Mouse (Mus musculus): Measurements from ENCODE around the gene Atg101.

Atg101 gene

DNA sequence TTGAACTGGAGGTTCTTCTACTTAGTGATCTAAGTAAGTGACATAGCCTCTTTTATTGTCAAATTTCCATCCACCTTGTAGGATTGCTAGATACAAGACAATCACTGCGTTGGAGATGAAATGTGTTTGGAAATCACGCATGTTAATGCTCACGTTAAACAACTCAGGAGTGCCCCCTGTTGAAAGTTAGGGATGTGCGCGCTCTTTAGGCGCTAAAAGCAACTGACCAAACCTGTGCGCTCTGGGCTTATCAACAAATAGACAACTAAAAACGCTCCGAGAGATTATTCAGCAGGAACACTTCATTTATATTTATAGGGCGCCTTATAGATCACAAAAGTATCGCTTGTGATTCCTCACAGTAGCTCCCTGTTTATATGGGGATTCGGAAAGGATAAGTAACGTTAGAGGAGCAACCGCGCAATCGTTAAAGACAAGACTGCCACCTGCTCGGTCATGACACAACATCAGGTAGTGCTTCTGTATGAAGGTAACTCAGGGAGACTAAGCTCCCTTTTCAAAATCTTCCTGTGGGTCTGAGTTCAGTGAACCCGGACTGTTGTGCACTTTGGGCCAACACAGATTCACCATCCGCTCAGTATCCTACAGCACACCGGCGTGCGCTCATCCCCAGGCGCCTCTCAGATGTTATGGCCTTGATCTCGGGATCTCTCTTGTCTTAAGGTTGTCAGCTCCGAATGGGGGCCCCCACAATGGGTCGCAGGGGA lies 725 bp upstream of the Atg101 start:
- DNase-seq (ENCODE audit: low read depth, low spot score), result peak; percentile 88

DNA sequence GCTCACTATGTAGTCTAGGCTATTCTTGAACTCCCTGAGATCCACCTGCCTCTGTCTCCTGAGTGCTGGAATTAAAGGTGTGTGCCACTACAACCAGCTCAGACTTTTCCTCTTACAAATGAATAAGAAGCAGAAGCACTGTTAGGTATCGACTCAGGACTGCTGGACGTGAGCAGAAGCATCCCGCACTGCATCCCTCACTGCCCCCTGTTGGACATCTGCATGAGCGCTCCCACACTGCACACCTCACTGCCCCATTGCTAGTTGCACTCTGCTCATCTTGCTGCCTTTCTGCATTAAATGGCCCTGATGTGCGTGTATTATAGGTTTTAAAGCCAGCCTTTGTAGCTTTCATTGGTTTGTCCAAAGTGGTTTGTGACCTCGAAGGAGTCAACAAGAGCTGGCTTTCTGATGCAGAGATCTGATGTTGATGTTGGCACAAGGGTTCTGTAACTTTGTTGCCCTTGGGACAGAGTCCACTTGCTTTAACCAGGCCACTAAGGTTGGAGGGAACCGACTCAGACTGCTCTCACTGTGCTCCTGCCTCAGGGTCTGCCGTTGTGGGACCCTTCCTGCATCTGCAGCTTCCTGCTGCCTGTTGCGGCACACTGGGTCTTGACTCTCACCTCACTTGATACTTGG lies 2.2 kb downstream of the Atg101 start:
- peak; percentile 62 for DNase-seq (ENCODE audit: low read depth, low spot score)

DNA sequence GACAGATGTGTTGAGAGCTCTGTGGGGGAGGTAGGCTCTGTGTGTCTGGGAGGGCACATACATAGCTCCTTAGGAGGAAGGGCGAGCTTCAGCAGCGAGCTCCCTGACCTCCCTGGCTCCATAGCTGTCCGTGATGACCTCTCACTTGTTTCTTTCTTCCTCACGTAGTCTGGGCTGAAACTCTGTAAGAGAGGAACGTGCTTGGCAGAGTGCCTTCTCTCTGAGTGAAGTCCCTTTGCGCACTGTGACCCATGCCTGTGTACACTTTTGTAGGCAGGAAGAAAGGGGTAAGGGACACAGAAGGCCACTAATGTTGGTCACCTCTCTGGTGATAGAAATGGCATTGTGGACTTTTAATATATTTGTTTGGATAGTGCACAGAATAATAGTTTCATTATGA lies 3.3 kb downstream of the Atg101 start:
- no peak for DNase-seq (ENCODE audit: low read depth, low spot score)

DNA sequence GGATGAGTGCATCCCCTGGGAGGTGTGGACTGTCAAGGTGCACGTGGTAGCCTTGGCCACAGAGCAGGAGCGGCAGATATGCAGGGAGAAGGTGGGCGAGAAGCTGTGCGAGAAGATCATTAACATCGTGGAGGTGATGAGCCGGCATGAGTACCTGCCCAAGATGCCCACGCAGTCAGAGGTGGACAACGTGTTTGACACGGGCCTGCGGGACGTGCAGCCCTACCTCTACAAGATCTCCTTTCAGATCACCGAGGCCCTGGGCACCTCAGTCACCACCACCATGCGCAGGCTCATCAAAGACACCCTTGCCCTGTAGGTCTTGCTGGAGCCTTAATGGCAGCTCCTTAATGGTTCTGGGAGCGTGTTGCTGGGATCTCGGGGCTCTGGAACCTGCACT lies 6.3 kb downstream of the Atg101 start:
- DNase-seq (ENCODE audit: low read depth, low spot score), result no peak

DNA sequence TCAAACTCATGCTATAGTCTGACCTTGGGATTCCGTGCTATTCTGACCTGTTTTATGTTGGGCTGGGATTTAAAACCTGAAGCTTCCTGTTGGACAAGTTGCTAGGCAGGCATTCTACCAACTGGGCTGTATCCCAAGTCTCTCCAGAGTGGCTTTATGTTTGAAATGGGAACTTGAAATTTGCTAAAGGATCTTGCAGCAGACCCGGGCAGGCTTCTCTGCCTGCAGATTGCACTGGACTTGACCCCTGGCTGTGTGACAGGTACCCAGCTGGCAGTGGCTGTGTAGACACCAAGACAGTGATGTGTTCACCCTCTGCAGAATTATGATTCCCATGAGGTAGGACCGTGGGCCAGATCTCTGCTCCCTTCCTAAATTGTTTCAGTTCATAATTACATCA lies 7.9 kb downstream of the Atg101 start:
- DNase-seq (ENCODE audit: low read depth, low spot score), result no peak

DNA sequence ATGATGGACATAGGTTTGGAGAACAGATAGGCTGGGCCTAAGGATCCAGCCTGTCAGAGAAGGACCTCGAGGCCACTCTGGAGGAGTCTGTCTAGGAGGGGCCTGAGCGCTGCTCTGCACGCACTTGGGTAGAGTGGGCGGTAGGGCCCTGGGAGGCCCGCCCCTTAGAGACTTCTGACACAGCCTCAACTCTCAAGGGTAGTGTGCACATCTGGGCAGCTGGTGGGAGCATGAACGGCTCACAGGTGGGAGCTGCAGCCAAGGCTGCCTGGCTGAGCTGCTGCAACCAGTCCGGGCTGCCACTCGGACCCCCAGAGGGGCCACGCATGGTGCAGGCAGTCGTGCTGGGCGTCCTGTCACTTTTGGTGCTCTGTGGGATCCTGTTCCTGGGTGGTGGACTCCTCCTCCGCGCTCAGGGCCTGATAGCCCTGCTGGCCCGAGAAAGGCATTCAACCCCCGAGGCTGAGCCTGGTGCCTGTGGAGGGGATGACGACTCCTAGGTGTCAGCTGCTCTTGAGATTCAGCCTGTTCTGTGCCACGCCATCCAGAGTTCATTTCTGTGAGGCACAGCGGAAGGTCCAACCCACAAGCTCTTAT lies 9.1 kb downstream of the Atg101 start, which contains the start of gene 6030408B16Rik:
TSS of gene 6030408B16Rik (plus strand) at position 188 of the 597 bp plus-strand sequence.
- no peak for DNase-seq (ENCODE audit: low read depth, low spot score)

DNA sequence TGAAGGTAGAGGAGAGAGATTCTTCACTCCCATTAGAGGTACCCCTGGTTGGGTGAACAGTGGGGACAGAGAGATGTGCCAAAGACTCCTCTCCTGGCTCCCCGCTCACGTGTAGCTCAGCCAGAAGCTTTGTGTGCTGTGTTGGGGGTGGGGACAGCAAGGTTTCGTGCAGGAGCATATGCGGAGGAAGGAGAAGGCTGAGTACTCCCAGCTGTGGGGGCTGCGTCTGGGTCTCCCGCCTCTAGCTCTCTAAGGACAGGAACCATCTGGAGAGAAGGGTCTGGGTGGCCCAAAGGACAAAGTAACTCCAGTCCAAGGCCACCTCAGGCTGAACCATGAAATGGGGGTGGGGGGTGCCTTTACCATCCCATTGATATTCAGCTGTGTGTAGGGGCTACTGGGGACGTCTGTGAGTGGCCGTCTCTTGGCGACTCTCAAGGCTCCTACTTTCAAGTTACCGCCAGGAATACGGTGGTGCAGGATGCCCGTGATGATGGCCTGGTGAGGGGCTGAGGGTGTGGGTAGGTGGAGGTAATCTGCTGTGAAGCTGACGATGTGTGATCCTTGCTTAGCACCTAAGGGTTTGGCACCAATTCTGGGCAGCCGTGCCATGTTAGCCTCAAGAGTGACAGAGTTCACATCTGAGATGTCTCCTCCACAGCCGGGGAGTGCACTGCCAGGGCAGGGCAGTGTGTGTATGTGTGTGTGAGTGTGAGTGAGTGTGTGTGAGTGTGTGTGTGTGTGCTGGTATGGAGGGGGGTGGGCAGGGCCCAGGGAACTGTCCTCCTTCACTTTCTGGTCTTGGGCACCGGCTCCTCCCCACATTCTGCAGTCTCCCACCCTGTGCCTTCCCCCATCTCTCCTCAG lies 10.2 kb downstream of the Atg101 start:
- no peak for DNase-seq (ENCODE audit: low read depth, low spot score)

DNA sequence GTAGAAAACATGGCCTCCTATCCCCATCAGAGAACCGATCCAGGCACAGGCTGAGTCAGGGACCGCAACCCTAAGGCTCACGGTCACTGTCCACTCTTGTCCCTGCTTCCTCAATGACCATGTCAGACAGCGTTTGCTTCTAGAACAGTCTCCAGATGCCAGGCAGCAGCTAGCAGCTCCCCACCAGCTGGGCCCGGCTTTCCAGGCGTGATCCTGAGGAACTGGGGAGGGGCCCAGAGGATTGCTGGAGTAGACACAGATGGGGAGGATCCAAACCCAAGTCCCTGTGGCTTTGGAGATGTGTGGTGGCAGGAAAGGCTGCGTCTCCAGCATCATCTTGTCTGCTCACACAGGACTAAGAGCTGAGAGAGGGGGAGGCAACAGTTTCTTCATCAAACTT lies 11.0 kb downstream of the Atg101 start:
- no peak for DNase-seq (ENCODE audit: low read depth, low spot score)

DNA sequence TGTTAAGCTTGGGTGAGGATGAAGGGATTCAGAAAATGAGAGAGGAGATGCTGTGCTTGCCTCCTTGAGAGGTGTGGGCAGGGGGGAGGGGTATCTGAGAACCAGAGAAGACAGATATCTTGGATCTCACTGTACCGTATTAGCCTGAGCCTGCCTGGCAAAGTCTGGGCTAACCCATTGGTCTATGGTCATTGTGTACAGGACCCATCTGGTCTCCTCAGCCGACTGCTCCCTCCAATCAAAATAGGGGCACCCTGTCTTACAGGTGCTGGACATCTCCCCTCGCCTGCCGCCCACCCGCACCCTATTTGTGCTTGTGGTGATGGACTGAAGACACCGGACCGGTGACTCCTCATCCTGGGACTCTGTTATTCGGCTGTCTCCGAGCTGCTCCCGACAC lies 11.5 kb downstream of the Atg101 start:
- DNase-seq (ENCODE audit: low read depth, low spot score), result no peak

DNA sequence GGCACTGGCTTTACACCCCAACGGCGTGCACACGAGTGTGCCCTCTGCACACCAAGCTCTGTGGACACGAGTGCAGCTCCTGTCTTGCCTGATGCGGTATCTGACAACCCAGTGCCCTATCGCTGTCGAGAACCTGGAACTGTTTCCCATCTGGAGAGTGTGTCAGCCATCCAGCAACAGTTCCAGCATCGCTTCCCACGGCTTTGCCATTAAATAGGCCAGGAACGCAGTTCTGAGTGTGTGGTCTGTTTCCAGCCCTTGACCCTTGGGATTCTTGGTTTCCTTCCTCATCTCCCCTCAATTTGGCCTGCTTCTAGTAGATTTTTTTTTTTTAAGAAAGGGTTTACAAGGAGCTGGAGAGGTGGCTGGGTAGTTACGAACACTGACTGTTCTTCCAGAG lies 12.0 kb downstream of the Atg101 start:
- no peak for DNase-seq (ENCODE audit: low read depth, low spot score)

DNA sequence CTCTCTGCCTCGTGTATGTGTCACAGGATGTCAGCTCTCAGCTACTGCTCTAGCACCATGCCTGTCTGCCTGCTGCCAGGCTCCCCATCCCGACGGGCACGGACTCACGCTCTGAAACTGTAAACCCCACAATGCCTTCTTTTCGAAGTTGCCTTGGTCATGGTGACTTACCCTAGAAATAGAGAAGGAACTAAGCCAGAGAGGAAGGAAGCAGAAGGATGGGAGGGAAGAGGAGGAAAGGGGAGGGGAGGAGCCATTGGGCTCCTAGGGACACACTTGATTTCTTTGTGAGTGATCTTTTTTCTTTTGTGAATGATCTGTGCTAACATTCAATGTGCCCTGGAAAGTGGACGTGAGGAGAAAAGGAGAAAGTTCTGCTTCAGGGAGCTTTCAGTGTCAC lies 13.9 kb downstream of the Atg101 start:
- DNase-seq (ENCODE audit: low read depth, low spot score), result no peak

DNA sequence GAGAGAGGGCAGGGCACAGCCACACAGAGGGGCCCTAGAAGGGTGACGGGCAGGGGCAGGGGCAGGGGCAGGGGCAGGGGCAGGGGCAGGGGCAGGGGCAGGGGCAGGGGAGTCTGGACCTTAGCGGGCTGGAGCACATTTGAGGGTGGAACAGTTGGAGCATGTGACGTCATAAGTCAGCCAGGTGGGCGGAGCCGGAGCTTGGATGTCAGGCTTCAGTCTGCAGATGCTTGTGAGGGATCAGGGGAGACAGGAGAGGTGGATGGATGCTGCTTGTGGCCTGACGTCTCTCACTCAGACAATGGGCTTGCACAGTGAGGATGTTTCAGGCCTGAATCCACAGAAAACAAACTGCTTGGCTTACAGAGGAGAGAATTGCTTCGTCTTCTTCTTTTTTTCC lies 14.5 kb downstream of the Atg101 start:
- peak; percentile 38 for DNase-seq (ENCODE audit: low read depth, low spot score)

DNA sequence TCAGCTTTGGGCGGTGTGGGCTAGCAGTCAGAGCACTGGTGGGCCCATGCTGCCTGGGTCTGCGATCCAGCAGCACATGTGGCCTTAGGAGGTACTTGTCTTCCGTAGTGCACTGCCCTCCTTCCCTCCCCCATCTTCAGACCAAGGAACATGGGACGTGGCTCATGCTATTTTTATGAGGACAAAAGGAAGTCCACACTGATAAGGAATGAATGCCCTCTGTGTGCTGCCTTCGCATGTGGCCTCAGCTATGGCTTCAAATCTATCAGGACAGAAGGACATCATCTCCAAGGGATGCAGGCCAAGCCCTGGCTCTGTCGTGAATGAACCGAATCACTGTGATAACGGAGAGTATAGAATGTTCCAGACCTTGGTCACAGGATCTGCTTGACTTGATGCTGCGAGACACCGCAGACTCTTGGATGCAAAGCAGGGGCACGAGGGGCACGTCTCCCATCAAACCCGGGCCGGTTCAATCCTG lies 15.4 kb downstream of the Atg101 start:
- no peak for DNase-seq (ENCODE audit: low read depth, low spot score)

DNA sequence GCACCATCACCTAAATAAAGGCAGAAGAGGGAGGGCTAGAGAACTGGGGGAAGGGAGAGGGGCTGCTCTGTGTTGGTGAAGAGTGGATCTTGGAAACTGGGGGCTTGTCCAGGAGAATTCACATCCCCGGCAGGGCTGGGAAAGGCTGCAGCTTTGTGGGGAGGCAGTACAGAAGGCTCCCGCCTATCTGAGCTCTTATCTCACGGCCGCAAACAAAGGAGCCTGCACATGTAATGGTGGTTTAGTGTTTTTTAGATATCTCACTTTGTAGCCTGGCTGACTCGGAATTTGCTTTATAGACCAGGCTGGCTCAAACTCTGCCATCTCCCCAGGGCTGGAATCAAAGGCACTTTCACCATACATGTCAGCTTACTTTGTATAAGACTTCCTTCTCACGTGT lies 16.1 kb downstream of the Atg101 start:
- no peak for DNase-seq (ENCODE audit: low read depth, low spot score)

DNA sequence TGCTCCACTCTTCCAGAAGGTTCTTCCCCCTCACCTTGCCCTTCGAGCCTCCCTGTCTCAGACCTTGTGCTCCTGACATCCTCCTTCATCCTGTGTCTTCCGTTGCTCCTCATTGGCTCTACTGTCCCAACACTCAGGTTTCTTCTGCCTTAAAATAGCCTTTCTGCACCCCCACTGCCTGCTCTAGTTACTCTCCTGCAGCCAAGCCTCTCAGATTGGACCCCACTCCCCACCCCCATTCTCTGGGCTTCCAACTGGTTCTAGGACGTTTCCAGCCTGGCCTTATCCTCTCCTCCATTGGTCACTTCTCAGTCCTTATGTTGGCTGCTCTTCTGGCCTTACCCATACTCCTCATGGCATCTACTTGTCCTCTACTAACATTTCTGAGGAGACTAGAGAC lies 18.1 kb downstream of the Atg101 start:
- no peak for DNase-seq (ENCODE audit: low read depth, low spot score)

DNA sequence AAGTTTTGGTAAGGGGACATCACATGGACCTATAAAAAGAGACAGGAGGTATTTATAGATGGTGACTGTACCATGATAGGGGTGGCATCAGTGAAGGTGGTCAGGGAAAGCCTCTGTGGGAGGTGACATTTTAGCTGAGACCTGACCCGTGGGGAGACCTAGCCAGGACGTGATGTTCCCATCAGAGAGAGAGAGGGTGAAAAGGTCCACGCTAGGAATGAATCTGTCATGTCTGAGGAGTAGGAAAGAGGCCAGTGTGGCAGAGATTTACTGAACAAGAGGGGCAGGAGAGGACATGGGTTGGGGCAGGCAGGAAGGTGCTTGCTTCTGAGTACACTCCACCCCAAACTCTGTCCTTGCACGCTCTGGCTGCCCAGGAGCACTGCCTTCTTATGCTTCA lies 19.8 kb downstream of the Atg101 start:
- no peak for DNase-seq (ENCODE audit: low read depth, low spot score)

DNA sequence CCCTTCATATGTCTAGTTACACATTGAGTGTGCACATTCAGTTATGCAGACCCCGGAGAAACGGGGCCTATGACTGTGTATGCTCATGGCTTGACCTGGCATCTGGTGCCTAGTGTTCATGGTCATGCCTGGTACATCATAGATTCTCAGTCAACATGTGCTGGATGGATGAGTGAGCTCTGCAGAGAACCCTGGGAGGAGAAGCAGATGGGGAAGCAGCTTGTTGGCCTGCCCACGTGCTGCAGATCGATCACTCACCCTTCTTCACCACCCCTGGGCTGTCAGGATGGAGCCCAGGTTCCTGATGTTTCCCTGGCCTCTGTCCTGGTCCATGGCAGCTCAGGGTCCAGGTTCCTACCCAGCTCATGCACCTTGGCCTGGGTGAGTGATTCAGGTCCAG lies 22.4 kb downstream of the Atg101 start:
- no peak for DNase-seq (ENCODE audit: low read depth, low spot score)

DNA sequence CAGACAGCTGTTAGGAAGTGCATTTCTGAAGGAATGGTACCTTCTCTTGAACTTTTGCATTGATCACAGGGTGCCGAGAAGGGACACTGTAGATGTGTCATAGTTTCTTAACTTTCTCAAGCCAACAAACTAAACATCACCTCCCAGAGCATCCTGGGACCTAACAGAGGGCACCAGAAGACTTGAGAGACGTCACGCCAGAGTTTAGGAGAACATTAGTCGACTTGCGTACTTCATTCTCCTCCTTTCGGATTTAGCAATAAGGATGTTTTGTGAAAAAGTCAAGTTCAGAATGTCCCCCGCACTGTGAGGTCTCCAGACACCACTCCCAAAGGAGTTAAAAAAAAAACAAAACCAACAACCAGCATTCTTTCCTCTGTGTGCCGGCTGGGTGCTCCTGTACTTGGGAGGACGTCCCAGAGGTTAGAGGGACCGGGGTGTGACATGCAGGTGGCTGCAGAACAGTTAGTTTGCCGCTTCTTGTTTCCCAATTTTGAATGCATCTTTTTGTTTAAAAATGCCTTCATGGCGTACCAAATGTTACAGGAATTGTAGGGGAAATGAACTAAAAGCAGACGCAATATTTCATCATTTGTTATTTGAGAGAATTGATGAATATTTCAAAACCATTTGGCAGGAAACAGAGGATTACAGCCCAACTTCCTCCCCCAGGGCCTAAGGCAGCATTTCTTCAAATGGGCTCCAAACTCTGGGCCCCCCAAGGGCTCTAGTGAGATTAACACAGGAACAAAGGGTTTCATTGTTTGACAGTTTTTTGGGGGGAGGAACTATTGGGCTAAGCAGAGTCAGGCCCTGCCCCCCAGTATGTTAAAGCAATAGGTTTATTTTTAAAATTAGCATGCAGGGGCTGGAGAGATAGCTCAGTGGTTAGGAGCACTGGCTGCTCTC lies 24.6 kb downstream of the Atg101 start:
- no peak for DNase-seq (ENCODE audit: low read depth, low spot score)

DNA sequence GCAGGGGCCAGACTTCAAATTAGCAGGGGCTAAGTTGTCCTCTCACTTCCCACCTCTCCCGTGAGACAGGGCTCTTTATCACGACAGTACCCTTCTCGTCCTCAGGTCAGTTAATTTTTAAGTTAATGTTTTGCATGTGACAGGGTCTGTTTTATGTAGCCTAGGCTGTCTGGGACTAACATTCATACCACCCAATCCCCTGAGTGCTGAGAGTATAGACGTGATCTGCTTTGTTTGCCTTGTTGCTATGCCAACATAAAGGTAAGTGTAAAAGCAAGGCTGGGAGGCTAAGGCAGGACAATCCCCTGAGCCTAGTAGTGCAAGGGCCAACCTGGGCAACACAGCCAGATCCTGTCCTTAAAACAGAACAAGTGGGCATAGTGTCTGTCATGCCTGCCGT lies 25.4 kb downstream of the Atg101 start:
- DNase-seq (ENCODE audit: low read depth, low spot score), result no peak

DNA sequence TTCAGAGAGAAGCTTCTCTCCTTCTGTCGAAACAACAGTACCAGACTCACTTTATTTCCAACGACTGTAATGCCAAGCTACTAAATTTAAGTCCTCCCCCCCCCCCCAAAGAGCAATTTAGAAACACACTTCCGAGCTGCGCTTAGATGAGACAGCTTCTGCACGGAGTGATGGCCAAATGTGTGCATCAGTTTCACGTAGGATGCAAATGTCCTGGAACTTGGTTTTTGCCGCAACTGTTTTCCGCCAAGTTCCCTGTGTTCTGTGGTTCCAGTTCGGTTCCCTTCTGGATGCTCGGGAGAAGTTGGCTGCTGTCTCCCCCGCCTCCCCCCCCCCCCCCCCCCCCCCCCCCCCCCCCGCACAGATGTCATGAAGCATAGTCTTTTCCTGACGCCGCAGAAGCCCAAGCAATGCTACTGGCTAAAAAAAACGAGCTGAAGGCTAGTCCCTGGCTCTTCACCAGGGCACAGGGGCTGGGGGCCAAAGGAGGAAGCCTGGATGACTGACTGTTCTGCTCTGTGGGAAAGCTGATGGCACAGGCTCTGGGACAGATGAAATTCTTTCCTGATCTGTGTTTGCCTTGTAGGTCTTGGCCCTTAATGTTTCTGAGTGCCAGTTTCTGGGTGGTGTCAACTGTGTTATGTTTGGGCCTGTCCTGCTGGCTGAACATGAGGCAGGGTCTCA lies 27.2 kb downstream of the Atg101 start:
- DNase-seq (ENCODE audit: low read depth, low spot score), result no peak

Measured in CD4-positive, CD25-positive, alpha-beta regulatory T cell, adult 2 months (primary cell).